In the genomic region with DNA sequence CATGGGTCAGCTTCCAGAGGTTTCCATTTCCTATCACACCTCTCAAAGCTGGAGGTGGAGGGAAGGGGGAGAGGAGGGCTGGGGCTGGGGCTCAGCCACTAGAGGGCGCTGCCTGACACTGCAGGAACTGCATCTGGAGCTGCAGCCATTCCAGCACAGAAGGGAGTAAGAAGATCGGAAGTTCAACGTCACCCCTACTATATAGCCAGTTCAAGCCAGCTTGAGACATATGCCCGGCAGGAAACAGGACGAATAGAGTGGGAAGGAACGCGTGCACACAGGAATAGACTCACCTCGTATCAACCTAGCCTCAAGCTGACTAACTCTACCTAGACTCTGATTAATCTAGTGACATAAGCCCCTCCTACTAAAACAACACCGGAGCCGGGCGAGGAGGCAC, we compare ENCODE assay signal across 1 mouse cellular context.
A peak's percentile ranks its signal among the peaks of the same experiment; 100 is the strongest.
TF ChIP-seq lines count a peak whose summit lies in the region.

No protein-coding gene starts in this region.

TF ChIP-seq in MEL, 35 proteins besides CTCF, POLR2A, EP300 and RAD21 (continued from another document):
- TF ChIP-seq E2F4 (IDR thresholded peaks at IDR 0.05; ENCODE audit: borderline replicate concordance, low read depth, low read length): no peak
- TF ChIP-seq POLR2AphosphoS2 (IDR thresholded peaks at IDR 0.05; ENCODE audit: low read length): no peak
- TF ChIP-seq UBTF (IDR thresholded peaks at IDR 0.05; ENCODE audit: borderline replicate concordance, insufficient read depth, low read depth, low read length): no peak
- peak; percentile 54 for TF ChIP-seq SIN3A (IDR thresholded peaks at IDR 0.05; ENCODE audit: low read length)
- no peak for TF ChIP-seq GATA1 (IDR thresholded peaks at IDR 0.05; ENCODE audit: low read depth, low read length)
- 0 out of 2 replicates have a peak, but pooled peaks have one; percentile 10 for TF ChIP-seq ZNF384 (IDR thresholded peaks at IDR 0.05; ENCODE audit: low read depth, low read length)
- no peak for TF ChIP-seq MAFK (IDR thresholded peaks at IDR 0.05; ENCODE audit: borderline replicate concordance, low read depth, low read length)
- TF ChIP-seq JUND (IDR thresholded peaks at IDR 0.05; ENCODE audit: low read depth, low read length): no peak
- TF ChIP-seq ETS1 (IDR thresholded peaks at IDR 0.05; ENCODE audit: low read depth, low read length): no peak
- TF ChIP-seq ZMIZ1 (IDR thresholded peaks at IDR 0.05; ENCODE audit: low read depth, low read length): no peak
- TF ChIP-seq MAX (IDR thresholded peaks at IDR 0.05; ENCODE audit: low read length): no peak
- TF ChIP-seq TCF12 (IDR thresholded peaks at IDR 0.05; ENCODE audit: low read depth, low read length): no peak; the same call in 1 of the 2 replicates
- no peak for TF ChIP-seq BHLHE40 (IDR thresholded peaks at IDR 0.05; ENCODE audit: borderline replicate concordance, low read depth, low read length)
- no peak for TF ChIP-seq MEF2A (IDR thresholded peaks at IDR 0.05; ENCODE audit: extremely low read depth, insufficient replicate concordance, low read depth, low read length, poor library complexity, severe bottlenecking)
- TF ChIP-seq GABPA (IDR thresholded peaks at IDR 0.05; ENCODE audit: low read depth, low read length): no peak
